Mouse (Mus musculus) heart, adult 2 months (tissue): ENCODE measurements around the gene Hsd17b10. TPM values are rescaled to one million over a fixed set of nuclear protein-coding genes. Genes with fewer than 3 reads are reported as not detected.
A peak's percentile ranks its signal among the peaks of the same experiment; 100 is the strongest.

Experiments
- DNase-seq, 2 experiments: peaks; one replicate each; pipeline ENCODE4 v3.0.0; 2021
- H3K27ac ChIP-seq: fragments of 200-600 bp; 2 replicates; pipeline ENCODE4 v1.8.1; 2022
- H3K27me3 ChIP-seq: fragments of 200-500 bp; 2 replicates; pipeline ENCODE4 v1.6.1; 2012; ENCODE audit warnings: mild to moderate bottlenecking, low read length, inconsistent platforms, mixed read lengths; ENCODE audit not compliant: control insufficient read depth, insufficient read depth
- H3K36me3 ChIP-seq: fragments of 200-500 bp; 2 replicates; pipeline ENCODE4 v1.6.1; 2012; ENCODE audit warnings: low read length, inconsistent platforms; ENCODE audit not compliant: control insufficient read depth, insufficient read depth
- H3K4me1 ChIP-seq: fragments of 200-500 bp; 2 replicates; pipeline ENCODE4 v1.6.1; 2011; ENCODE audit warnings: low read length; ENCODE audit not compliant: control insufficient read depth, insufficient read depth
- H3K4me3 ChIP-seq: fragments of 200-600 bp; 2 replicates; pipeline ENCODE4 v1.8.1; 2022
- H3K79me2 ChIP-seq: fragments of 200-500 bp; replicated peaks from 2 replicates; pipeline ENCODE4 v1.6.1; 2012; ENCODE audit warnings: mild to moderate bottlenecking, inconsistent platforms, low read length, moderate library complexity, mixed read lengths; ENCODE audit not compliant: control insufficient read depth, insufficient read depth
- H3K9ac ChIP-seq: fragments of 200-500 bp; 2 replicates; pipeline ENCODE4 v1.6.1; 2012; ENCODE audit warnings: low read depth, mild to moderate bottlenecking, control low read depth, inconsistent platforms, low read length, mixed read lengths
- CTCF ChIP-seq: fragments of 200-600 bp; IDR thresholded peaks from 2 replicates; pipeline ENCODE4 v1.8.1; 2022; ENCODE audit warnings: antibody characterized with exemption, mild to moderate bottlenecking, moderate library complexity
- EP300 ChIP-seq: fragments of 200-500 bp; IDR thresholded peaks from 2 replicates; pipeline ENCODE4 v1.6.1; 2011; ENCODE audit warnings: low read depth, low read length, control low read depth; ENCODE audit not compliant: insufficient read depth
- POLR2A ChIP-seq: fragments of 200-500 bp; IDR thresholded peaks from 2 replicates; pipeline ENCODE4 v1.6.1; 2011; ENCODE audit warnings: mild to moderate bottlenecking, low read depth, low read length, control low read depth; ENCODE audit not compliant: insufficient read depth
- WGBS: fragments of 180-500 bp; shearing (Covaris S2); methylation state at CpG from one replicate; pipeline ENCODE4 v1.1.7; 2018; 5-methylcytosine and 5-hydroxymethylcytosine counted together
- intact Hi-C: fragments of 180-260 bp; cut with DNase I; formaldehyde crosslinking; loops from one replicate; pipeline ENCODE4 v1.15.1; 2025
- long read RNA-seq: library from polyadenylated mRNA; stranded (forward); transcript quantifications from one replicate; pipeline ENCODE4 v2.0.0, GENCODE M21; 2021
- polyA plus RNA-seq: library from polyadenylated mRNA; depleted of rRNA; stranded (reverse); fragments of >200 nt; gene quantifications from 2 replicates; pipeline ENCODE4 v1.2.3, GENCODE M21; 2012; rRNA removed
- total RNA-seq, 2 experiments: library from RNA; stranded (reverse); gene quantifications; 2 replicates each; pipeline ENCODE4 v1.2.3; 2021

The Hsd17b10 gene
- total RNA-seq (100 to 1,000 TPM; 225 to 246 TPM), polyA plus RNA-seq (132 and 162 TPM in 2 replicates)
- long read RNA-seq, transcript Hsd17b10-201 (6 exons, 962 nt) = major isoform, 204 of 211 reads
- long read RNA-seq, partial matches to known transcripts = 4 of 211 reads
- long read RNA-seq, other reads (novel, unspliced or antisense) = 1 of 211 reads

DNA sequence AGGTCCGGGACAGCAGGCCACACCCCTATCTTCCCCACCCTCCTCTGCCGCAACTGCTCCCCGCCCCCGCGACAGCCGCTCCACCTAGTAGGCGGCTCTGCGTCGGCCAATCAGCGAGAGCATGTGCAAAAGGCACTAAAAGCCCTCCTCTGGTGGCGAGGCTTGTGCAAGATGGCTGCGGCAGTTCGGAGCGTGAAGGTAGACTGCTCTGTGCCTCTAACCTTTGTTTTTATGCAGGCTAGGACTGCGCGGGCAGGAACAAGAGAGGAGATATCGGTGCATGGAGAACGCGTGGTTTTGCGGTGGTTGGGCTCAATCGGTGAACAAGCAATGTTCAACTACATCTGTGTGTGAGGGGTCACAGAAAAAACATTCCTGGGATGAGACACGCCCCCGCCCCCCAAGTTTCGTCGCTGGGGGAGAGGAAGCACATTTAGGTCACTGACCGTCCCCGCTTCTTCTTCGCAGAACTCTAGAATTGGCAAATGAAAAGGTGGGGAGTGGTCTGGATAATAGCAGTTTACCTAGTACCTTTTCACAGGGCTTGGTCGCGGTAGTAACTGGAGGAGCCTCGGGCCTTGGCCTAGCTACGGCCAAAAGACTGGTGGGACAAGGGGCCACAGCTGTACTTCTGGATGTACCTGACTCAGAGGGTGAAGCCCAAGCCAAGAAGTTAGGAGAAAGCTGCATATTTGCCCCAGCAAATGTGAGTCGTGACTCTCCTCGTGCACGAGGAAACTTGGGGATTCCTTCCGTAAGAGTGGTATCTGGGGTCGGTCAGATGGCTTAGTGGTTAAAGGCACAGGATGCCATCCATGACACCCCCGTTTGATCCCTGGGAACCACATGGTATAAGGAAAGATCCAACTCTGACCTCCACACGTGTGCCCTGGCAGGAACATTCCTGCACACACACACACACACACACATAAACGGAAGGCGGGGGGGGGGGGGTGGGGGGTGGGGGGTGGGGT, at the start of gene Hsd17b10:
Hsd17b10 (plus strand) TSS at position 109 of the 974 bp plus-strand sequence.
- no peaks in the 10 kb centered on the region for H3K27me3 ChIP-seq
- peak within 1 kb of the TSS; percentile 70 for H3K9ac ChIP-seq
- DNase-seq = peak; percentile 80 to 89
- H3K79me2 ChIP-seq = no peaks in the 10 kb centered on the region
- no peaks in the 10 kb centered on the region for H3K4me1 ChIP-seq
- H3K27ac ChIP-seq = peak within 1 kb of the TSS; percentile 84
- H3K36me3 ChIP-seq = no peaks in the 10 kb centered on the region; the same call in 1 of the 2 replicates
- TF ChIP-seq CTCF = peak; percentile 39
- TF ChIP-seq EP300 = 0 out of 2 replicates have a peak, but pooled peaks have one; percentile 52
- peak; percentile 92 for TF ChIP-seq POLR2A
- intact Hi-C loops = loop anchor here (1.0 to 5.0 kb wide), 2 partner anchors 14 to 145 kb away; partner anchors contain the start of genes Ribc1 and Smc1a
- H3K4me3 ChIP-seq = peak within 1 kb of the TSS; percentile 48
- 19% methylated on average over 38 of the region's 41 CpGs for WGBS

DNA sequence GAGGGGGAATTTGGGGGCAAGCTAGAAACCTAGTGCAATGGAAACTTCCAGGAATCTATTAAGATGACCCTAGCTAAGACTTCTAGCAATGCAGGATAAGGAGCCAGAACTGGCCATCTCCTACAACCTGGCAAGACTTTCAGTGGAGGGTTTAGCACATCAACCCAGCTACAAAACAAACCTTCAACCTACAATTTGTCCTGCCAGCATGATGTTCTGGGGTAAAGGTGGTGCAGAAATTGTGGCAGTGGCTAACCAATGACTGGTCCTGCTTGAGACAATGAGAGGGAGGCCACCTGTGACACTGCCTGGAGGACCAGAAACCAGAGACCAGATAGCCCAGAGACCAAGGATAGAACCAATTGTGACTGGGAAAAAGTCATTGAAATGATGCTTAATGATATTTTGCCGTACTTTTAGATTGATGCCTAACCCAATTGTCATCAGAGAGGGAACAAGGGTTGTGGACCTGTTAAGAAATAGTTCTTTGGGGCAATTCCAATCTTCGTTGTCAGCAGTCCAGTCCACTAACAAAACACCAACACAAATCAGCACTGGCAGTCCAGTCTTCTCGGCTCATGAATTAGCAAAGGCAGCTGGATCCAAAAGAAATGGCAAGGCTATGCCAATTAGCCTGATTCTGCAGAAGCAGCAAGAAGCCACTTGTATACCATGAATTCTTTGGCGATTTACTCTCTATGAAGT, 2.5 kb upstream of the Hsd17b10 start:
- no peak for DNase-seq
- Histone ChIP-seq H3K4me1 (no peaks in the 10 kb centered on the region), H3K27ac (no peak overlapping the region), H3K36me3 (no peaks in the 10 kb centered on the region; the same call in 1 of the 2 replicates), H3K4me3 (no peak overlapping the region), H3K27me3 (no peaks in the 10 kb centered on the region), H3K79me2 (no peaks in the 10 kb centered on the region), H3K9ac (no peak overlapping the region)
- 70% methylated on average over 4 of the region's 4 CpGs for WGBS
- intact Hi-C loops = no loop called here
- TF ChIP-seq CTCF (no peak), POLR2A (no peak), EP300 (no peak)

DNA sequence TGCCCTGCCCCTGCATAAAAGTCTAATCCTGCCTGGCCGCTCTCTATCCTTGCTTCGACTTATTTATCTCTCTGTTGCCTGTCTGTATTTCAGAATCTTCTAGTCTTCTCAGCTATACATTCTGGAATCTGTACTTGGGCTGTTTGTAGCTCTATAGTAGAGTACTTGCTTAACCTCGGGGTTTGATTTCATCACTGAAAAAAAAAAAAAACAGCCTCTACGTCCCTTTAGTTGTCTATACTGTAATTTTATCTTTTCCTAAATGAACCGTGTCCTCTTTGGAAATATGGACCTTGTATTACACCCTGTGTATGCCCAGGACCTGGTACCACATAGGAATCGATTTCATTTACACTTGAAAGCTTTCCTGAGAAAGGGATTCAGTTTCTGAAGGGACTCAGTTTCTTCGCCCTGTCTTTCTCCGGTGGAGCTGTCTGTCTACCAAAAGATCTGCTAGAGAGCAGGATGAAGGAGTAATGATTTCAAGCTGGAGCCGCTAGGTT, 412 bp upstream of the Hsd17b10 start:
- Histone ChIP-seq H3K36me3 (no peaks in the 10 kb centered on the region; the same call in 1 of the 2 replicates), H3K27ac (peak overlapping the region; percentile 84), H3K4me3 (peak overlapping the region; percentile 48), H3K79me2 (no peaks in the 10 kb centered on the region), H3K9ac (peak overlapping the region; percentile 35), H3K27me3 (no peaks in the 10 kb centered on the region), H3K4me1 (no peaks in the 10 kb centered on the region)
- TF ChIP-seq EP300 (no peak), POLR2A (no peak), CTCF (no peak)
- intact Hi-C loops = loop anchor here (5.0 kb wide), 1 partner anchor 146 kb away; no protein-coding TSS in a partner anchor
- WGBS = 27% methylated on average over 9 of the region's 9 CpGs
- no peak for DNase-seq

DNA sequence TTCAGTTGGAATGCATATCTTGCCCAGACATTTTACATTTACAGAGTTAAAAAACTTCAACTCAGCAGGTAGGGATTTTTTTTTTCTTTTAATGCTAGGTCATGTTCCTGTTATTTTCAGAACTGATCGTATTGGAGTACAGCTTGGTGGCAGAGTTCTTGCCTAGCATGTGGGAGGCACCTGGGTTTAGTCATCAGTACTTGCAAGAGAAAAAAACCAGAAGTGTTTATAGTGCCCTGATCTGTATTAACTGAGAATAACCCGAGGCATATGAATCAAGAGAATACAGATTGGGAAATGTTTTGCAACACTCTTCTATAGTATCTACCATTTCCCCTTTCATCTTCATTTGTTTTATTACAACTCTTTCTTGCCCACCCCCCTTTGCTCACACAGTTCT, 1.2 kb downstream of the Hsd17b10 start:
- Histone ChIP-seq H3K4me3 (peak overlapping the region; percentile 16; the same call in 1 of the 2 replicates), H3K36me3 (no peaks in the 10 kb centered on the region; the same call in 1 of the 2 replicates), H3K27ac (0 out of 2 replicates have a peak overlapping the region, but pooled peaks have one; percentile 33), H3K9ac (no peak overlapping the region), H3K27me3 (no peaks in the 10 kb centered on the region), H3K79me2 (no peaks in the 10 kb centered on the region), H3K4me1 (no peaks in the 10 kb centered on the region)
- intact Hi-C loops = loop anchor here (1.0 to 5.0 kb wide), 2 partner anchors 13 to 144 kb away; partner anchors contain the start of genes Ribc1 and Smc1a
- WGBS = 48% methylated on average over 2 of the region's 2 CpGs
- TF ChIP-seq POLR2A (no peak), EP300 (no peak), CTCF (no peak)
- DNase-seq = no peak

DNA sequence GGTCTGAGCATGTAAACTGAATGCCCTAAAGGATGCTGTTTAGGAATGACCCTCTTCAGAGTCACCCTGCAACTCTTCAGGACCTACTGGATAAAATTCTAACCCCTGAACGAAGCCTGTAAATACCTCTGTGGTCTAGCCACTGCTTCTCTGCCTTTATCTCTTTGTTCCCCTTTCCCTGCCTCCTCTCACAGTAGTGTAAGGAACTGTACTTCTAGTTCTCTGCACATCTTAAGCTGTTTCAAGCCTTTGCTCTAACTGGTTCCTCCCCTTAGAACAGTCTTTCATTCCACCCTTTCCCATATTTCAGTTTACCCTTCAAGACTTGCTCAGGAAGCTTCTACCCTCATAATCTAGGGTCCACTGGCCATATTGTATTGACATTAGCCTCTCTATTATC, 6.2 kb downstream of the Hsd17b10 start:
- Histone ChIP-seq H3K79me2 (no peaks in the 10 kb centered on the region), H3K9ac (no peak overlapping the region), H3K36me3 (no peaks in the 10 kb centered on the region; the same call in 1 of the 2 replicates), H3K27me3 (no peaks in the 10 kb centered on the region), H3K27ac (no peak overlapping the region), H3K4me3 (no peak overlapping the region), H3K4me1 (no peaks in the 10 kb centered on the region)
- no peak for TF ChIP-seq CTCF
- intact Hi-C loops = no loop called here
- WGBS = 80% methylated on average over 1 of the region's 1 CpGs
- DNase-seq = no peak
